Mouse (Mus musculus): ENCODE data around the gene Olfr803. TPM values are rescaled to one million over a fixed set of nuclear protein-coding genes. Genes with fewer than 3 reads are reported as not detected.

Olfr803 gene
- total RNA-seq (2023) = not detected

DNA sequence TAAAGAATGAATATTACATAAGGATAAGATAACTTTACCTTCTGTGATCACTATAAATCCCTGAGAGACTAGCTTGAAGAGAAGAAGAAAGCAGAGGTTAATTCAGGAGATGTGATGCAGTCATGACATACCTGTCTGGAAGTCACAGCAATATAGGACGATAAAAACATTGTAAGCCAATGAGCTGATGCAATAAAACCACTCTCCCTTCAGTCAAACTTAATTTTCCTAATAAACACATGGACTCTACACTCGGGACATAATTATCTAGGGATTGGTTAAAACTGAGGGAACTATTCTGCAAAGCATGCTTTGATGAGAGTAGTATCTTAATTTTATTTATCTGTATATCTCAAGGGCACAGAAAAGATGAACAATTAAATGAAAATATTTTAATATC is at the start of gene Olfr803:
Gene Olfr803 (minus strand): TSS at position 101 of the 400 bp plus-strand sequence.

DNA sequence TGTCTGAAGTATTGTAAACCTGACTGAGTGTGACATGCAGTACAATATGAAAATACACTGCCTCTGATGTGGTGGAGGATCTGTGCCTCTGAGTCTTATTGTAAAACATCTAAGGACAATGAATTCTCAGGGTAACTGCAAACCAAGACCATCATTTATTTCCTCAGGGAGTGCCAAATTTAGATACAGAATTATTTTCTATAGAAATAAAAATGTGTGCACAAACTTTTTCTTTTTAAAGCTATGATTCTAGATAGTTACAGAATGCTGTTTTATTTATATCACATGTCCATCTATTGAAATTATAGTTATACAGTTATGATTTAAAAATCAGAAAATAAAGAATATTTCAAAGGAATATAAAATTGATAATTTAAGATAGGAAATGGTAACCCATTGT is 47.7 kb upstream of the Olfr803 start, which contains the start of gene Olfr806:
Gene Olfr806 (minus strand): TSS at position 101 of the 400 bp plus-strand sequence.

DNA sequence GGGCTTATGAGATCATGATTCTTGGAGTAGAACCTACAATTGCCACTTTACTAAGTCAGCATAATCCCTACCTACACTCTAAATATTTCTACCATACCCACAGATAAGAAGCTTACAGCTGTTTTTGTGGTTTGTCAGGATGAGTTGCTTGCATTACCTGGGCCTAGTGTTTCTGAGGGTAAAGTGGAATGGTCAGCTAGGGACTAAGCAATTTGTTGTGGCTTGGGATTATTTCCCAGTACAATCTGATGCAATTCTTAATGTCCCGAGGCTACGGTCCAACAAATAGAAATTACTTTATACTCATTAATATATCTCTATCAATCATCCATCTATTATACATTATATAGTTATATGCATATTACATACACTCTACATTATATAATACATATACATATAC is 35.2 kb upstream of the Olfr803 start, which contains the start of gene Olfr805:
Gene Olfr805 (minus strand): TSS at position 101 of the 400 bp plus-strand sequence.

DNA sequence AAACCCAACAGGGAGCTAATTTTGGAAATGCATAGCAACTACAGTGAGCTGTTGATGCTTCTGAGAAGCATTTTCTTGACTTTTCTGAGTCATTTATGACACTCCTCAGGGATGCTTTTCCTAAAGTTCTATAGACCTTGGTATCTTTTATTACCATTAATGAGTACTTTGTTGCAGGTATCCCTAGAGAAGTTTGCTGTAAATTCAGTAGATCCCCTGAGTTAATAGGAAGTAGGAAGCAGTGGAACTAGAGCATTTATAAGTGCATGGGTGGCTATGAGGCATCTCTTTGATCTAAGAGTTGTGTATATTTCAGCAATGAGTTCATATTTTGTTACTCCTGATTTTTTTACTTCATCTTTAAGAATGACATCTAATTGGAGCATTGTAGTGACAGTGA is 8.8 kb upstream of the Olfr803 start, which contains the start of gene Olfr804:
Gene Olfr804 (plus strand): TSS at position 301 of the 400 bp plus-strand sequence.

DNA sequence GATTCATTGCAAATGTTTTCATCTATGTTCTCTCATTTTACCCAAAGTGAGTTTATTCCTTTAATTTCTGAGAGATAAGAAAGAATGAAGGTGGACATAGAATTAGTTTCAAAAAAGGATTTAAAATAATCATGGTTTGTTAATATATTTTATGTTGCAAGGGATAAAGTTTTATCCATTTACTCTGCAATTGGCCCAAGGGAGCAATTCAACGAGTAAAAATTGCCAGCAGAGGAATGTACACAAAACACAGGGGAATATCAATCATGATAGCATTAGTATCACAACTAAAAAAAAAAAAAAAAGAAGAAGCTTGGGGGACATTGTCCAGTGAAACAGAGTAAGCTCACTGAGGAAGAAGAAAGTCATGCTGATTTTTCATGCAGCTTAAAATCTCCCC is 6.0 kb downstream of the Olfr803 start, which contains the start of gene Olfr802:
Gene Olfr802 (minus strand): TSS at position 101 of the 400 bp plus-strand sequence.

DNA sequence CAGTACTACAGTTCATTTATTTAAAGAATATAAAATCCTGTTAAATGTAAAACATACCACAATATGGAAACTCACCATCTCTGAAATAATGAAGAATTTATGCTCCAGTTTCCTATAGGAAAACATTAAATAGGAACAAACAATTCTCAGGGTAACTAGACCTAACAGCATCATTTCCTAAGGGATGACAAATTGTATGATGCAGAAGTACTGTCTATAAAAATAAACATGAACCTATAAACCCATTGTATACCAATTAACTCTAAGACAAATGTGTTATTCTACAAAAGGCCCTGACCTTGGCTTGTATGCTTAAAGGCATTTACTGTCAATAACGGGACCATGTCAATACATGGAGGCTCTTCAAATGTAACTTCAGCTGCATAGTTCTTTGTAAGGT is 20.3 kb downstream of the Olfr803 start, which contains the start of gene Olfr801:
Gene Olfr801 (minus strand): TSS at position 101 of the 400 bp plus-strand sequence.

DNA sequence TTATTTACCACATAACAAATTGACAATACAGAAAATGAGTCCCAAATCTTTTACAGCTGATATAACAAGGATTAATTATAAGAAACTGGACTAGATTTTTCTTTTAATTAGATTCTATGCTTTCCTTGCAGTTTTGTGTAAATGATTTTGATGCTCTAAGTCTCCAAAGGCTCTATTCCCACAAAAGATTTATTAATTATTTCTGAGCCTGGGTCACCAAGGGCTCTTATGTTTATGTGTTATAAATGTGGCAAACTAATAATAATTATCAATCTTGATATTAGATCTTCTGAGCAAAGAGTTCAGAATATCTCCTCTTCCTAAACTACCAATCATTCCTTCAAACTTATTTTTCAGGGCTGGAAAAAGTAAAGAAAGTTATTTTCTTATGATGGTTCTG is 36.7 kb downstream of the Olfr803 start, which contains the start of gene Olfr800:
Gene Olfr800 (plus strand): TSS at position 301 of the 400 bp plus-strand sequence.

Other genes starting within 250 kb of the Olfr803 start
- not detected for gene Olfr787, start 232.4 kb downstream of the Olfr803 start, total RNA-seq (2023)
- not detected for gene Olfr788, start 223.3 kb downstream of the Olfr803 start, total RNA-seq (2023)
- gene Olfr789, start 209.5 kb downstream of the Olfr803 start, total RNA-seq (2023) = not detected
- gene Olfr790, start 195.8 kb downstream of the Olfr803 start, total RNA-seq (2023) = not detected
- gene Olfr791, start 172.5 kb downstream of the Olfr803 start, total RNA-seq (2023) = not detected
- gene Olfr792, start 155.1 kb downstream of the Olfr803 start, total RNA-seq (2023) = not detected
- not detected for gene Olfr794, start 126.6 kb downstream of the Olfr803 start, total RNA-seq (2023)
- not detected for gene Olfr796, start 81.7 kb downstream of the Olfr803 start, total RNA-seq (2023)
- gene Olfr798, start 66.4 kb downstream of the Olfr803 start, total RNA-seq (2023) = not detected
- not detected for gene Olfr799, start 56.8 kb downstream of the Olfr803 start, total RNA-seq (2023)
- not detected for gene Olfr800, start 36.6 kb downstream of the Olfr803 start, total RNA-seq (2023)
- gene Olfr801, start 20.4 kb downstream of the Olfr803 start, total RNA-seq (2023) = not detected
- gene Olfr802, start 6.1 kb downstream of the Olfr803 start, total RNA-seq (2023) = not detected
- not detected for gene Olfr804, start 8.9 kb upstream of the Olfr803 start, total RNA-seq (2023)
- not detected for gene Olfr805, start 35.1 kb upstream of the Olfr803 start, total RNA-seq (2023)
- gene Olfr806, start 47.6 kb upstream of the Olfr803 start, total RNA-seq (2023) = not detected
- not detected for gene Olfr807, start 63.5 kb upstream of the Olfr803 start, total RNA-seq (2023)
- gene Olfr808, start 71.2 kb upstream of the Olfr803 start, total RNA-seq (2023) = not detected
- gene Olfr809, start 80.4 kb upstream of the Olfr803 start, total RNA-seq (2023) = not detected
- gene Olfr810, start 100.6 kb upstream of the Olfr803 start, total RNA-seq (2023) = not detected
- not detected for gene Olfr811, start 110.1 kb upstream of the Olfr803 start, total RNA-seq (2023)
- gene Olfr812, start 151.8 kb upstream of the Olfr803 start, total RNA-seq (2023) = not detected
- gene Olfr813, start 161.1 kb upstream of the Olfr803 start, total RNA-seq (2023) = not detected
- gene Olfr814, start 185.6 kb upstream of the Olfr803 start, total RNA-seq (2023) = not detected
- gene Olfr815, start 211.6 kb upstream of the Olfr803 start, total RNA-seq (2023) = not detected
- gene Olfr816, start 221.3 kb upstream of the Olfr803 start, total RNA-seq (2023) = not detected